Mouse (Mus musculus): ENCODE data around the gene Mcrs1.
A peak's percentile ranks its signal among the peaks of the same experiment; 100 is the strongest.
"Not testable (repeated sequence)": the region's sequence is repeated elsewhere in the genome, so short reads cannot be mapped to it uniquely, and the experiment has no call there.

Gene Mcrs1

GRCm38 (mm10) chr15:99249938-99250337 lies 1.8 kb downstream of the Mcrs1 start:
- DNase-seq = no peak

DNA sequence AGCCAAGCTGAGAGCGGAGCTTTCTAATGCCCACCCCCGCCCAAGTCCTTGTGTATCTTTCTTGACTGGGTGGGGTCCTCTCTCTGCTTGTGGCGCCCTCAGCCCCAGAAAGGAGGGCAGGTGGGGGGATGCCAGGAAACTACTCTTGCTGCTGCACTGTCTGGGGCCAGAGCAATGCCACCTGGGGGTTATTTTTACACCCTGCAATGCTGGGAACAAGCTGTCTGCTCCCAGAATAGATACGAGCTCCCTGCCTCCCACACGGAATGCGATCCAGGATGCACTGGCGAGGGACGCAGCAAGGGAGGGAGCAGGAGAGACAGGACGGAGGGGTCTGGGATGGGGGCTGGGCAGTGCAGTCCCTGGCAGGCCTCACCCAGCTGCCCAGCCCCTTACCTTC lies 2.8 kb downstream of the Mcrs1 start:
- no peak for DNase-seq

DNA sequence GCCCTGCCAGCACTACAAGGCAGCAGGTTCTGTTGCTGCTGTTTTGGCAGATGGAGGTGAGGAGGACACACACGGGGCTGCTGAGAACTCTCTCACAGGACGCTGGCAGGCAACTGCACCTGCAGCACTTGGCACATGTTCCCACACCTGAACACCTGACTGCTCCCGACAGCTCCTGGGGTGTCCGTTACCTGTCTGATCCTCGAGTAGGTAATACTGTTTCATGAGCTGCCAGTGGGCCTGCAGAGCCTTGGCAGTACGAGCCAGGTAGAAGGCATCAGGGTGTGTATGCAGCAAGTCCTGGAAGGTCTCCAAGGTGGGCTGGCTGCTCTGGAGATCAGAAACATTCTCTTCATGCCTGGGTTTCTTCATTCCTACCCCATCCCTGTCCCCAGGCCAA lies 5.0 kb downstream of the Mcrs1 start:
- DNase-seq = not testable (repeated sequence)

- no peak for DNase-seq
Measured at GRCm38 (mm10) chr15:99242045-99242444, 9.7 kb downstream of the Mcrs1 start.

- no peak for DNase-seq
Measured at GRCm38 (mm10) chr15:99241249-99241648, 10.5 kb downstream of the Mcrs1 start.

- DNase-seq = no peak
Measured at GRCm38 (mm10) chr15:99240129-99240528, 11.6 kb downstream of the Mcrs1 start.

DNA sequence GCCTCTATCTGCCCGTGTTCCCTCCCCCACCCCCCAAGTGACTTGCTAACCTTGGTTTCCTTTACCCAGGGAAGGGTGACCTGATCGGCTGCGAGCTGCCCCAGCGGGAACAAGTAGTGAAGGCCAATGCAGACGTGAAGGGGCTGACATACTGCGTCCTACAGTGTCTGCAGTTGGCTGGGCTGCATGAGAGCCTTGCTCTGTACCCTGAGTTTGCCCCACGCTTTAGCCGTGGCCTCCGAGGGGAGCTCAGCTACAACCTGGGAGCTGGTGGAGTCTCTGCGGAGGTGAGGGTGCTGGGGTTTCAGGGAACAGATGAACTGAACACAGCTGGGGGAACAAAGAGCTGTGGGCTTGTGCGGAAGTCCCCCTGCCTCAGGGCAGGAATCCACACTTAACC lies 13.8 kb downstream of the Mcrs1 start:
- DNase-seq = no peak

GRCm38 (mm10) chr15:99234326-99235010 lies 17.3 kb downstream of the Mcrs1 start:
- no peak for DNase-seq

DNA sequence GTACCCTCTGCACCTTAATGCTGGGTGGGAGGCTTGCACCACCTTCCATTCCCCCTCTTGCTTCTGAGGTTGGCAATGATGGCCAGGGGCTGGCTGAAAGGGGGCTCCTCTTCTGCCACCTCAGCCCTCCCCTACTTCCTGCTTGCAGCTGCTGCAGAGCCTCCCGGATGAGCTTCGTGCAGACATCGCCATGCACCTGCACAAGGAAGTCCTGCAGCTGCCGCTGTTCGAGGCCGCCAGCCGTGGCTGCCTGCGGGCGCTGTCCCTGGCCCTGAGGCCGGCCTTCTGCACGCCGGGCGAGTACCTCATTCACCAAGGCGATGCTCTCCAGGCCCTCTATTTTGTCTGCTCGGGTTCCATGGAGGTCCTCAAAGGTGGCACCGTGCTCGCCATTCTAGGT lies 18.0 kb downstream of the Mcrs1 start:
- no peak for DNase-seq

- no peak for DNase-seq
Measured at GRCm38 (mm10) chr15:99231998-99232397, 19.8 kb downstream of the Mcrs1 start.

GRCm38 (mm10) chr15:99226090-99226489 lies 25.7 kb downstream of the Mcrs1 start:
- no peak for DNase-seq

- no peak for DNase-seq
Measured at GRCm38 (mm10) chr15:99225081-99225810, 26.5 kb downstream of the Mcrs1 start.

DNA sequence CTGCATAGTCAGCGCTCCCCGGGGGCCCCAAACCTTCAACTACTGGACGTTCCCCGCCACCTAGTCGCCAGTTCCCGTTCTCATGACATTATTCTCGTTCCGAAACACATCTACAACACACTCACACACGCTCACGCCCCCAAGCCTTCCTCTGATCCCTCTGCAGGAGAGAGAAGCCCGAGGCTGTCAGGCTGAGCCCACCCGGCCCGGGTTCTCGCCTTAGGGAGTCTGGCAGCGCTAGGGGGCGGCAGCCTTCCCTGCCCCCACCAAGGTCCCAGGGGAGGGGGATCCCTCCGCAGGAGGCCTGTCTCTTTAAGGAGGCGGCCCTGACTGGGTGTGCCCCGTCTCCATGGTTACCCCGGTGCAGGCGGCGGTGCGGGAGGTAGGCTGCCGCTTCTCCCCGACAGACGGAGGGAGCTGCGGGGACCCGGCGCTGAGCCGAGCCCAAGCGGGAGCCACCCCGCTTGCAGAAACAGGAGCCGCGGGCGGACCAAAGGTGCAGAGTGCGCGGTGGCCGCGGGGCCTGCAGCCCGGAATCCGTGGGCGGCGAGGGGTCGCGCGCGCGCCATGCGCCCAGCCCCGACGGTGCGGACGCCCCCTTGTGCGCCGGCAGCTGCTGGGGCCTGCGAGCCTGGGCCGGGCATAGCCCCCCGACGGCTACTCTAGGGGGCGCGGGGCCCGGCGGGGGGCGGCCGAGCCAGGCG lies 27.4 kb downstream of the Mcrs1 start, which contains the start of gene Kcnh3:
TSS of gene Kcnh3 (plus strand) at position 654 of the 704 bp plus-strand sequence.
- peak; percentile 16 for DNase-seq

- DNase-seq = no peak
Measured at GRCm38 (mm10) chr15:99223585-99224207, 28.1 kb downstream of the Mcrs1 start.

DNA sequence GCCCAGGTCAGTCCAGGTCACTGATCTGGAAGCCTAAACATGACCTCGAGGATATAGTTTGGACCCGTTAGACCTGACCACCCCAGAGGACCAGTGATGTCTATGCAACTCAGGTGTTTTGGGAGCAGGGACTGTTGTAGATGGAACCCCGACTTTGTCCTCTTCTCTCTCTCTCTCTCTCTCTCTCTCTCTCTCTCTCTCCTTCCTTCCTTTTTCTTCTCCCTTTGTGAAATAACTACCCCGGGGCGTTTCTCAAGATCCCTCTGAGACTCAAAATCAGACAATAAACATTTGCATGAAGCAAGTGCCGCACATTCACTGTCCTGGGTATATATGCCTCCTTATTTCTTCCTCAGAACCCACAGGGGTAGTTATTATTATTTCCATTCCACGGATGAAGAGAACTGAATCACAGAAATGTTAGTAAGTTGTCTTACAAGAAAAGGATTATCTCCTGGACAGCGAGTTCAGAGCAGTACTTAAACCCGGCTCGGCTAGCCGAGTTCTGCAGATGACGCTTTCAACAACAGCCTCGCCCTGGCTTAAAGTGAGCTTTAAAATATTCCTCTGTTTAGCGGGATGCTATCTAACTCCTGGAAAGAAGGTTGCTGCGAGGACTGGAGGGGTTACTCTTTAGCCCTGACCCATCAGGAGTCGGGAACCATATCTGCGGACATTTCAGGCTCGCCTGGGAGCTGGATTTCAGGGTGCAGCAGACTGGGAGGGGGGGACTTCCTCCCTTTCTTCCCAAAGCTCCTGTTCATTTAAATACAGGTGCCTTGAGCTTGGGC lies 28.8 kb downstream of the Mcrs1 start:
- DNase-seq = no peak

GRCm38 (mm10) chr15:99221315-99221952 lies 30.3 kb downstream of the Mcrs1 start:
- DNase-seq = no peak

DNA sequence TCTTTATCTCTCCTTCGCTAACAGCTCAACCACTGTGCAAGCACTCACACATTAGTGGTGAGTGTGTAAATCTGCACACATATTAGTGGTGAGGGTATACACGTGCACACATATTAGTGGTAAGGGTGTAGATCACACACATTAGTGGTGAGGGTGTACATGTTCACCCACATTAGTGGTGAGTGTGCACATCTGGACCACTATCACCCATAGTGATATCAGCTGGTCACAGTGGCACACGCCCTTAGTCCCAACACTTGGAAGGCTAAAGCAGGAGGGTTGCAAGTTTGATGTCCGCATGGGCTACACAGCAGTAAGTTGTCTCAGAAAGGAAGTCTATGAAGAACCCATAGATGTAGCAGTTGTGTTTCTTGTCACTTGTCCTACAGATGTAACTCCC lies 34.1 kb downstream of the Mcrs1 start:
- no peak for DNase-seq

DNA sequence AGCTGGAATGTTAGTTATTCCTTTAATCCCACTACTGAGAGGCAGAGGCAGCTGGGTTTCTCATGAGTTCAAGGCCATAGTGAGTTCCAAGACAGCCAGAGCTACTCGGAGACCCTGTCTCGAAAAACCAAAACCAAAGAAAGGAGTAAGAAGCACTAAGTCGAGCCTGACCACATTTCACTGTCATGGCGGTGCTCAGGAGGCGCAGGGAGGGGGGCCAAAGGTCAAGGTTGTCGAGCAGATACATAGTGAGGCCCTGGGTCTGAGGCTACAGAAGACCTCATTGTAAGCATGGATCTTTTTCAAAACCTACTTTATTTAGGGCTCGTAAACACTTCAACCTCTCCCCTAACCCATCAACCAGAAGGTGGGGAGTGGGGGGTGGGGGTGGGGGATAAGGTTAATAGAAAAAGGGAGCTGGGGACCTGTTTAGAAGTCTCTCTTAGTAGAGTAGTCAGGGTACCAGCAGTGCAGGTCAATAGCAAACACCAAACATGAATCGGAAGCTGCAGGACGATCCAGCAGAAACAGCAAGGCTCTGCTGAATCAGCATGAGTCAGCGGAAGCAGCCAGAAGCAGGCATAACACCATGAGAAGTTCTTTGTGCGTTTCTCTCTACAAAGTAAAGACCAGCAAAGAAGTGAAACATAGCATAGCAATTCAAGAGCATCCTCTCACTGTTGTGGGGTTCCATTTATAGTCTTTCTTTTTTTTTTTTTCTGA lies 35.9 kb downstream of the Mcrs1 start:
- DNase-seq = no peak

- DNase-seq = no peak
Measured at GRCm38 (mm10) chr15:99214941-99215340, 36.8 kb downstream of the Mcrs1 start.

GRCm38 (mm10) chr15:99213183-99213582 lies 38.6 kb downstream of the Mcrs1 start:
- no peak for DNase-seq

GRCm38 (mm10) chr15:99205959-99206358 lies 45.8 kb downstream of the Mcrs1 start:
- DNase-seq = no peak
